ENCODE assay signal across 8 mouse cellular contexts in genomic region chr13:74522481-74523237, GRCm38 (mm10). TPM values are rescaled to one million over a fixed set of nuclear protein-coding genes. Genes with fewer than 3 reads are reported as not detected.
DNase-seq lines count a peak whose midpoint lies in the region; ATAC-seq and TF ChIP-seq lines count a peak whose summit lies in the region.

No protein-coding gene starts in this region.

- H3K9ac ChIP-seq in forebrain, embryonic 13.5 days, result peak overlapping the region; percentile 62
- peak overlapping the region; percentile 52; the same call in 1 of the 2 replicates for H3K9ac ChIP-seq in heart, postnatal 0 days (replicated peaks; ENCODE audit: low read depth, low read length)
- H3K9ac ChIP-seq in liver, embryonic 15.5 days, result peak overlapping the region; percentile 37
- H3K9ac ChIP-seq in neural tube, embryonic 11.5 days (ENCODE audit: low read length), result peak overlapping the region; percentile 60

- H3K4me1 ChIP-seq in E14TG2a.4 (replicated peaks; ENCODE audit: low read depth, low read length), result peaks cover 17% of the 10 kb centered on the region
- H3K4me1 ChIP-seq in forebrain, embryonic 13.5 days, result 0 out of 2 replicates have a peak, but pooled peaks cover 6% of the 10 kb centered on the region
- no peaks in the 10 kb centered on the region; the same call in 1 of the 2 replicates for H3K4me1 ChIP-seq in heart, postnatal 0 days (ENCODE audit: control insufficient read depth, insufficient read depth)
- H3K4me1 ChIP-seq in liver, embryonic 15.5 days (replicated peaks), result 0 out of 2 replicates have a peak, but pooled peaks cover 4% of the 10 kb centered on the region
- H3K4me1 ChIP-seq in neural tube, embryonic 11.5 days (ENCODE audit: control insufficient read depth, insufficient read depth, low read length), result no peaks in the 10 kb centered on the region

- no peaks in the 10 kb centered on the region for H3K36me3 ChIP-seq in E14TG2a.4 (ENCODE audit: insufficient read depth, low read length)
- no peaks in the 10 kb centered on the region for H3K36me3 ChIP-seq in forebrain, embryonic 13.5 days (ENCODE audit: poor library complexity, severe bottlenecking)
- H3K36me3 ChIP-seq in heart, postnatal 0 days (replicated peaks; ENCODE audit: control insufficient read depth, insufficient read depth, low read length), result no peaks in the 10 kb centered on the region
- no peaks in the 10 kb centered on the region for H3K36me3 ChIP-seq in liver, embryonic 15.5 days (replicated peaks)
- H3K36me3 ChIP-seq in neural tube, embryonic 11.5 days (ENCODE audit: control insufficient read depth, insufficient read depth, low read length), result no peaks in the 10 kb centered on the region

- H3K9me3 ChIP-seq in E14TG2a.4 (ENCODE audit: low read length), result no peaks in the 10 kb centered on the region
- H3K9me3 ChIP-seq in forebrain, embryonic 13.5 days (replicated peaks), result no peaks in the 10 kb centered on the region
- H3K9me3 ChIP-seq in heart, postnatal 0 days (replicated peaks; ENCODE audit: control insufficient read depth, low read length), result no peaks in the 10 kb centered on the region
- H3K9me3 ChIP-seq in liver, embryonic 15.5 days (replicated peaks), result no peaks in the 10 kb centered on the region
- no peaks in the 10 kb centered on the region for H3K9me3 ChIP-seq in neural tube, embryonic 11.5 days (ENCODE audit: control insufficient read depth, low read length)

- no peaks in the 10 kb centered on the region for H3K27me3 ChIP-seq in E14TG2a.4 (ENCODE audit: insufficient read depth, low read length)
- H3K27me3 ChIP-seq in forebrain, embryonic 13.5 days, result no peaks in the 10 kb centered on the region
- H3K27me3 ChIP-seq in heart, postnatal 0 days (ENCODE audit: control insufficient read depth, insufficient read depth, low read length), result no peaks in the 10 kb centered on the region
- no peaks in the 10 kb centered on the region for H3K27me3 ChIP-seq in liver, embryonic 15.5 days
- no peaks in the 10 kb centered on the region for H3K27me3 ChIP-seq in neural tube, embryonic 11.5 days (ENCODE audit: control insufficient read depth, insufficient read depth, low read length)

- peak overlapping the region; percentile 63 for H3K4me2 ChIP-seq in forebrain, embryonic 13.5 days
- peak overlapping the region; percentile 63 for H3K4me2 ChIP-seq in heart, postnatal 0 days (ENCODE audit: low read depth, low read length)
- H3K4me2 ChIP-seq in liver, embryonic 15.5 days, result peak overlapping the region; percentile 73
- peak overlapping the region; percentile 60 for H3K4me2 ChIP-seq in neural tube, embryonic 11.5 days (ENCODE audit: low read depth)

- H3K27ac ChIP-seq in forebrain, embryonic 13.5 days, result peak overlapping the region; percentile 26; the same call in 1 of the 2 replicates
- H3K27ac ChIP-seq in heart, postnatal 0 days (ENCODE audit: low read depth), result peak overlapping the region; percentile 95
- H3K27ac ChIP-seq in liver, embryonic 15.5 days (replicated peaks), result peak overlapping the region; percentile 81
- 0 out of 2 replicates have a peak overlapping the region, but pooled peaks have one; percentile 54 for H3K27ac ChIP-seq in neural tube, embryonic 11.5 days (ENCODE audit: low read depth, low read length)

- H3K4me3 ChIP-seq in E14TG2a.4 (replicated peaks; ENCODE audit: low read length), result peak overlapping the region; percentile 86
- peak overlapping the region; percentile 47 for H3K4me3 ChIP-seq in forebrain, embryonic 13.5 days
- peak overlapping the region; percentile 54 for H3K4me3 ChIP-seq in heart, postnatal 0 days (ENCODE audit: low read depth, low read length)
- H3K4me3 ChIP-seq in liver, embryonic 15.5 days (replicated peaks), result peak overlapping the region; percentile 59
- H3K4me3 ChIP-seq in neural tube, embryonic 11.5 days (ENCODE audit: low read depth, low read length), result peak overlapping the region; percentile 37

- no peak for TF ChIP-seq CTCF in E14TG2a.4 (conservative IDR thresholded peaks at IDR 0.05; ENCODE audit: low read length)
- no peak for TF ChIP-seq CTCF in heart, postnatal 0 days (IDR thresholded peaks at IDR 0.05; ENCODE audit: low read depth)

- TF ChIP-seq EP300 in heart, postnatal 0 days (IDR thresholded peaks at IDR 0.05; ENCODE audit: low read depth), result no peak

- DNase-seq in heart, postnatal 0 days (ENCODE audit: low spot score), result peak; percentile 80
- DNase-seq in kidney, postnatal 36 days, result peak; percentile 84 to 86
- peak; percentile 65 for DNase-seq in neural tube, embryonic 11.5 days (ENCODE audit: low spot score)
- peak; percentile 15 for DNase-seq in telencephalon, adult 2 months (ENCODE audit: low read depth, low spot score)

- peak; percentile 78 for ATAC-seq in cerebellum, adult (ENCODE audit: insufficient number of reproducible peaks, low FRiP score, low TSS enrichment)
- ATAC-seq in forebrain, embryonic 13.5 days, result peak; percentile 98
- ATAC-seq in heart, postnatal 0 days (ENCODE audit: insufficient read depth, low read depth), result peak; percentile 98
- peak; percentile 94 for ATAC-seq in liver, embryonic 15.5 days (ENCODE audit: insufficient read depth)
- peak; percentile 91 for ATAC-seq in neural tube, embryonic 11.5 days (ENCODE audit: insufficient read depth, low FRiP score, low TSS enrichment)

- WGBS in forebrain, embryonic 13.5 days, result 4% methylated on average over 15 of the region's 15 CpGs
- 2% methylated on average over 15 of the region's 15 CpGs for WGBS in heart, postnatal 0 days
- WGBS in liver, embryonic 15.5 days (ENCODE audit: insufficient replicate concordance), result 1% methylated on average over 15 of the region's 15 CpGs
- 3% methylated on average over 15 of the region's 15 CpGs for WGBS in neural tube, embryonic 11.5 days

RNA-seq across cellular contexts. Expression of gene Zfp825, which starts 28.9 kb away (rescaled TPM):
- polyA plus RNA-seq in forebrain, embryonic 13.5 days (2015; fragmentation: Nextera tagmentation; extraction: Ambion mirVana), result 18.6 and 19.9 TPM in 2 replicates
- 2.5 and 7.5 TPM in 2 replicates for total RNA-seq in heart, postnatal 0 days (2014; rRNA removed; ENCODE audit: low replicate concordance)
- 12.2 and 14.3 TPM in 2 replicates for polyA plus RNA-seq in heart, postnatal 0 days (2015; fragmentation: Nextera tagmentation; extraction: Ambion mirVana)
- 7.3 and 8.2 TPM in 2 replicates for polyA plus RNA-seq in liver, embryonic 15.5 days (2015; fragmentation: Nextera tagmentation; extraction: Ambion mirVana)
- polyA plus RNA-seq in neural tube, embryonic 11.5 days (2014; fragmentation: Nextera tagmentation; extraction: Ambion mirVana), result 18.5 and 22.6 TPM in 2 replicates

Comparison
In these comparisons a context has a peak if more than half of its experiments do, and no peak if none do; other contexts are left out.
1. Peak in every context shown above with its lines: DNase-seq, ATAC-seq, H3K4me3 ChIP-seq and H3K27ac ChIP-seq.
2. H3K27ac ChIP-seq: peak in every context shown above with its lines; median percentile 95 in heart, postnatal 0 days; 81 in liver, embryonic 15.5 days; 54 in neural tube, embryonic 11.5 days; 26 in forebrain, embryonic 13.5 days.
3. DNase-seq: peak in every context shown above with its lines; median percentile 85 in kidney, postnatal 36 days; 80 in heart, postnatal 0 days; 65 in neural tube, embryonic 11.5 days; 15 in telencephalon, adult 2 months.